Mouse (Mus musculus): ENCODE measurements around the gene Srarp.

DNA sequence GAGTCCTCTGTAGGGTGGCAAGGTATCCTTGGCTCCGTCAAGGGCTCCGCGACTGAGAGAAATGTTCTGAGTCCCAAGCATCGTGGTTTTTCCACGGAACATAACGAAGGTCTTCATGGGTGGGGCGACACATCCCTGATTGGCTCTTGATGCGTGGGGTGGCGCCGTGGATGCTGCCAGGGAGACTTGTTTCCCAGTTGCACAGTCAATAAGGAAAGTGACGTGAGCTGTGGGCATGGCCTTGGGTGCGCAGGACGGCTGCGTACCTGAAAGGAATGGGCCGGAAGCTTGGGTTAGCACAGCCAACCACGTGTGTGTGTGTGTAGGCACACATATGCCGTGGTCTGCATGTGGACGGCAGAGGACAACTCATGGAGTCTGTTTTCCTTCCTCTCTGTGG is 2.7 kb downstream of the Srarp start:
- TF ChIP-seq CTCF (IDR thresholded peaks at IDR 0.05; ENCODE audit: extremely low read depth, insufficient read depth, insufficient read length, insufficient replicate concordance) (no peak), POLR2A (IDR thresholded peaks at IDR 0.05; ENCODE audit: low read depth, low read length) (no peak)

Measured in spleen, adult 2 months (tissue).